Mouse (Mus musculus) heart, adult 2 months (tissue): ENCODE measurements around the gene Hist1h2ag. TPM values are rescaled to one million over a fixed set of nuclear protein-coding genes. Genes with fewer than 3 reads are reported as not detected.
"Not testable (repeated sequence)": the region's sequence is repeated elsewhere in the genome, so short reads cannot be mapped to it uniquely, and the experiment has no call there.

Experiments used
- DNase-seq, 2 experiments: peaks; one replicate each; pipeline ENCODE4 v3.0.0; 2021
- H3K27ac ChIP-seq: fragments of 200-600 bp; 2 replicates; pipeline ENCODE4 v1.8.1; 2022
- H3K27me3 ChIP-seq: fragments of 200-500 bp; 2 replicates; pipeline ENCODE4 v1.6.1; 2012; ENCODE audit warnings: mild to moderate bottlenecking, low read length, inconsistent platforms, mixed read lengths; ENCODE audit not compliant: control insufficient read depth, insufficient read depth
- H3K36me3 ChIP-seq: fragments of 200-500 bp; 2 replicates; pipeline ENCODE4 v1.6.1; 2012; ENCODE audit warnings: low read length, inconsistent platforms; ENCODE audit not compliant: control insufficient read depth, insufficient read depth
- H3K4me1 ChIP-seq: fragments of 200-500 bp; 2 replicates; pipeline ENCODE4 v1.6.1; 2011; ENCODE audit warnings: low read length; ENCODE audit not compliant: control insufficient read depth, insufficient read depth
- H3K4me3 ChIP-seq: fragments of 200-600 bp; 2 replicates; pipeline ENCODE4 v1.8.1; 2022
- H3K79me2 ChIP-seq: fragments of 200-500 bp; replicated peaks from 2 replicates; pipeline ENCODE4 v1.6.1; 2012; ENCODE audit warnings: mild to moderate bottlenecking, inconsistent platforms, low read length, moderate library complexity, mixed read lengths; ENCODE audit not compliant: control insufficient read depth, insufficient read depth
- H3K9ac ChIP-seq: fragments of 200-500 bp; 2 replicates; pipeline ENCODE4 v1.6.1; 2012; ENCODE audit warnings: low read depth, mild to moderate bottlenecking, control low read depth, inconsistent platforms, low read length, mixed read lengths
- CTCF ChIP-seq: fragments of 200-600 bp; IDR thresholded peaks from 2 replicates; pipeline ENCODE4 v1.8.1; 2022; ENCODE audit warnings: antibody characterized with exemption, mild to moderate bottlenecking, moderate library complexity
- EP300 ChIP-seq: fragments of 200-500 bp; IDR thresholded peaks from 2 replicates; pipeline ENCODE4 v1.6.1; 2011; ENCODE audit warnings: low read depth, low read length, control low read depth; ENCODE audit not compliant: insufficient read depth
- POLR2A ChIP-seq: fragments of 200-500 bp; IDR thresholded peaks from 2 replicates; pipeline ENCODE4 v1.6.1; 2011; ENCODE audit warnings: mild to moderate bottlenecking, low read depth, low read length, control low read depth; ENCODE audit not compliant: insufficient read depth
- WGBS: fragments of 180-500 bp; shearing (Covaris S2); methylation state at CpG from one replicate; pipeline ENCODE4 v1.1.7; 2018; 5-methylcytosine and 5-hydroxymethylcytosine counted together
- intact Hi-C: fragments of 180-260 bp; cut with DNase I; formaldehyde crosslinking; loops from one replicate; pipeline ENCODE4 v1.15.1; 2025
- long read RNA-seq: library from polyadenylated mRNA; stranded (forward); transcript quantifications from one replicate; pipeline ENCODE4 v2.0.0, GENCODE M21; 2021
- polyA plus RNA-seq: library from polyadenylated mRNA; depleted of rRNA; stranded (reverse); fragments of >200 nt; gene quantifications from 2 replicates; pipeline ENCODE4 v1.2.3, GENCODE M21; 2012; rRNA removed
- total RNA-seq, 2 experiments: library from RNA; stranded (reverse); gene quantifications; 2 replicates each; pipeline ENCODE4 v1.2.3; 2021

Gene Hist1h2ag
- total RNA-seq = 1 to 10 TPM; 1.7 to 4.3 TPM
- polyA plus RNA-seq = not detected in 2 replicates
- long read RNA-seq = 0 reads

GRCm38 (mm10) chr13:22042568-22043502, at the start of gene Hist1h2ag, which contains the start of gene Hist1h2bj:
TSS of gene Hist1h2ag (minus strand) at chr13:22042944.
TSS of gene Hist1h2bj (plus strand) at chr13:22043214.
- peak within 1 kb of the TSS; percentile 51 for H3K4me3 ChIP-seq
- H3K79me2 ChIP-seq, H3K4me1 ChIP-seq, H3K27me3 ChIP-seq, H3K36me3 ChIP-seq: not testable (repeated sequence)
- peak; percentile 81 to 89 for DNase-seq
- TF ChIP-seq POLR2A (peak; percentile 96), EP300 (0 out of 2 replicates have a peak, but pooled peaks have one; percentile 40)
- H3K9ac ChIP-seq = peak within 1 kb of the TSS; percentile 63
- H3K27ac ChIP-seq = peak within 1 kb of the TSS; percentile 19; the same call in 1 of the 2 replicates
- intact Hi-C loops = loop anchor here (5.0 to 10.0 kb wide), 6 partner anchors 266 to 1704 kb away; partner anchors contain the start of genes Hist1h1e, Hist1h2ak, Hist1h2bb and Hist1h2be
- under 1% methylated on average over 48 of the region's 80 CpGs for WGBS

- intact Hi-C loops = not testable (repeated sequence)
Measured at GRCm38 (mm10) chr13:22084140-22084539, 41.4 kb upstream of the Hist1h2ag start, which contains the start of gene Vmn1r188. TSS of gene Vmn1r188 (plus strand) at chr13:22084440.

GRCm38 (mm10) chr13:22063468-22063867, 20.7 kb upstream of the Hist1h2ag start:
- intact Hi-C loops = no loop called here
- TF ChIP-seq EP300 = no peak
- TF ChIP-seq CTCF = no peak
- no peak for TF ChIP-seq POLR2A
- no peak overlapping the region for H3K27ac ChIP-seq
- DNase-seq = no peak
- no peak overlapping the region for H3K4me3 ChIP-seq
- no peaks in the 10 kb centered on the region for H3K27me3 ChIP-seq
- no peak overlapping the region for H3K9ac ChIP-seq
- WGBS = 36% methylated on average over 1 of the region's 1 CpGs
- H3K4me1 ChIP-seq = no peaks in the 10 kb centered on the region
- no peaks in the 10 kb centered on the region for H3K36me3 ChIP-seq
- H3K79me2 ChIP-seq = no peaks in the 10 kb centered on the region

More at GRCm38 (mm10) chr13:22084140-22084539, 41.4 kb upstream of the Hist1h2ag start, which contains the start of gene Vmn1r188:
- not testable (repeated sequence) for H3K79me2 ChIP-seq, H3K9ac ChIP-seq, H3K27ac ChIP-seq, H3K4me3 ChIP-seq, H3K27me3 ChIP-seq, H3K36me3 ChIP-seq, H3K4me1 ChIP-seq, DNase-seq
- 78% methylated on average over 1 of the region's 1 CpGs for WGBS

GRCm38 (mm10) chr13:22061422-22061821, 18.7 kb upstream of the Hist1h2ag start:
- no peak for DNase-seq
- Histone ChIP-seq H3K36me3 (no peaks in the 10 kb centered on the region), H3K9ac (no peak overlapping the region), H3K79me2 (no peaks in the 10 kb centered on the region), H3K4me3 (no peak overlapping the region), H3K4me1 (no peaks in the 10 kb centered on the region), H3K27me3 (no peaks in the 10 kb centered on the region), H3K27ac (no peak overlapping the region)
- WGBS = 63% methylated on average over 1 of the region's 1 CpGs
- intact Hi-C loops = no loop called here
- TF ChIP-seq EP300 (no peak), POLR2A (no peak), CTCF (no peak)

- Histone ChIP-seq H3K36me3 (no peaks in the 10 kb centered on the region), H3K27ac (no peak overlapping the region), H3K4me1 (peaks cover 2% of the 10 kb centered on the region; the same call in 1 of the 2 replicates), H3K79me2 (no peaks in the 10 kb centered on the region), H3K4me3 (no peak overlapping the region), H3K9ac (no peak overlapping the region), H3K27me3 (no peaks in the 10 kb centered on the region)
- TF ChIP-seq EP300 = no peak
- TF ChIP-seq CTCF = no peak
- TF ChIP-seq POLR2A = no peak
- intact Hi-C loops = no loop called here
- DNase-seq = no peak
- 88% methylated on average over 1 of the region's 1 CpGs for WGBS
Measured at GRCm38 (mm10) chr13:22053754-22054153, 11.0 kb upstream of the Hist1h2ag start.

- no peak for TF ChIP-seq POLR2A
- TF ChIP-seq CTCF = no peak
- TF ChIP-seq EP300 = no peak
- no peaks in the 10 kb centered on the region for H3K27me3 ChIP-seq
- H3K4me1 ChIP-seq = peaks cover 2% of the 10 kb centered on the region; the same call in 1 of the 2 replicates
- 14% methylated on average over 5 of the region's 5 CpGs for WGBS
- peak overlapping the region; percentile 53 for H3K4me3 ChIP-seq
- no peak for DNase-seq
- no peaks in the 10 kb centered on the region for H3K36me3 ChIP-seq
- H3K79me2 ChIP-seq = no peaks in the 10 kb centered on the region
- H3K9ac ChIP-seq = no peak overlapping the region
- H3K27ac ChIP-seq = peak overlapping the region; percentile 57
- intact Hi-C loops = no loop called here
Measured at GRCm38 (mm10) chr13:22051523-22051859, 8.7 kb upstream of the Hist1h2ag start.
